Comparison of ENCODE assay signal across 8 mouse cellular contexts in the genomic region with DNA sequence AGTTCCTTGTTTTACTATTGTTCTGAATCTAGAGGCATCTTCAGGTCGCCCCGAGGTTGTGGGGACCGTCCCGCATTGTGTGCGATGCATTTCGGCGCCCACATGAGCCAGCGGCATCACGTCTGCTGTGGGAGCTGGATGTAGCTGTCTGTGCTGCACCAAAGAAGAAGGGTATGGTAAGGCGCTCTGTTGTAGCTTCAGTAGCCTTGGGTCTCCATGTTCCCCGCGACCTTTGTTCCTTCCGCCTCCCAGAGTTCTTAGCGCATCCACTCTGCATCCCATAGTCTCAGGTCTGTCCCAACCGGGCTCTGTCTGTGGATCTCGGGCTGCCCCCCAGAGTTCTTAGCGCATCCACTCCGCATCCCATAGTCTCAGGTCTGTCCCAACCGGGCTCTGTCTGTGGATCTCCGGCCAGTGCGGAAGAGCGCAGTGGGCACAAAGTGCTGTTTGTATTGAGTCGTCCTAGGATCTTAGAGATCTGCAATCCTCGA. TPM values are rescaled to one million over a fixed set of nuclear protein-coding genes. Genes with fewer than 3 reads are reported as not detected.
DNase-seq lines count a peak whose midpoint lies in the region; ATAC-seq and TF ChIP-seq lines count a peak whose summit lies in the region.

No protein-coding gene starts in this region.

- H3K36me3 ChIP-seq in thymus, adult 2 months (ENCODE audit: control insufficient read depth, insufficient read depth, low read length): no peaks in the 10 kb centered on the region
- no peaks in the 10 kb centered on the region for H3K36me3 ChIP-seq in liver, embryonic 13.5 days
- H3K36me3 ChIP-seq in stomach, postnatal 0 days (ENCODE audit: control insufficient read depth, insufficient read depth, low read length): no peaks in the 10 kb centered on the region

- H3K27ac ChIP-seq in thymus, adult 2 months (ENCODE audit: control insufficient read depth, insufficient read depth, low read length): no peak overlapping the region
- H3K27ac ChIP-seq in liver, embryonic 13.5 days: no peak overlapping the region
- no peak overlapping the region for H3K27ac ChIP-seq in stomach, postnatal 0 days (replicated peaks)

- TF ChIP-seq POLR2A in thymus, adult 2 months (IDR thresholded peaks at IDR 0.05; ENCODE audit: control insufficient read depth, extremely low read depth, insufficient read depth, low read length, poor library complexity): no peak

- 56% methylated on average over 24 of the region's 24 CpGs for WGBS in thymus, adult 2 months
- 33% methylated on average over 24 of the region's 24 CpGs for WGBS in liver, embryonic 13.5 days (ENCODE audit: insufficient replicate concordance)
- 35% methylated on average over 24 of the region's 24 CpGs for WGBS in stomach, postnatal 0 days

- H3K4me2 ChIP-seq in liver, embryonic 13.5 days: peak overlapping the region; percentile 56
- H3K4me2 ChIP-seq in stomach, postnatal 0 days (replicated peaks; ENCODE audit: low read depth): peak overlapping the region; percentile 40

- peaks cover 5% of the 10 kb centered on the region; the same call in 1 of the 2 replicates for H3K4me1 ChIP-seq in thymus, adult 2 months (replicated peaks; ENCODE audit: control insufficient read depth, insufficient read depth, low read length)
- 0 out of 2 replicates have a peak, but pooled peaks cover 5% of the 10 kb centered on the region for H3K4me1 ChIP-seq in liver, embryonic 13.5 days (replicated peaks)
- no peaks in the 10 kb centered on the region for H3K4me1 ChIP-seq in stomach, postnatal 0 days (replicated peaks; ENCODE audit: control insufficient read depth, insufficient read depth)

- no peaks in the 10 kb centered on the region for H3K27me3 ChIP-seq in thymus, adult 2 months (ENCODE audit: control insufficient read depth, insufficient read depth, low read length)
- H3K27me3 ChIP-seq in liver, embryonic 13.5 days: peaks cover 7% of the 10 kb centered on the region; the same call in 1 of the 2 replicates
- no peaks in the 10 kb centered on the region for H3K27me3 ChIP-seq in stomach, postnatal 0 days (ENCODE audit: control insufficient read depth, insufficient read depth, low read length)

- peak overlapping the region; percentile 36 for H3K4me3 ChIP-seq in thymus, adult 2 months (ENCODE audit: control insufficient read depth, insufficient read depth, low read length)
- H3K4me3 ChIP-seq in liver, embryonic 13.5 days (replicated peaks): peak overlapping the region; percentile 36
- no peak overlapping the region for H3K4me3 ChIP-seq in stomach, postnatal 0 days (ENCODE audit: low read depth, low read length)

- TF ChIP-seq EP300 in stomach, postnatal 0 days (optimal IDR thresholded peaks at IDR 0.05): no peak

- H3K9ac ChIP-seq in liver, embryonic 13.5 days: no peak overlapping the region
- peak overlapping the region; percentile 8; the same call in 1 of the 2 replicates for H3K9ac ChIP-seq in stomach, postnatal 0 days (ENCODE audit: low read length)

- peak; percentile 34 for ATAC-seq in granulocyte monocyte progenitor cell, adult 5-6 weeks (replicated peaks; ENCODE audit: poor library complexity, severe bottlenecking)
- no peak for ATAC-seq in liver, embryonic 13.5 days (ENCODE audit: low read depth)
- peak; percentile 26; the same call in 1 of the 2 replicates for ATAC-seq in stomach, postnatal 0 days (ENCODE audit: low FRiP score, low TSS enrichment)
- ATAC-seq in erythroblast, adult 5-6 weeks (replicated peaks; ENCODE audit: low FRiP score, poor library complexity, severe bottlenecking): no peak

- H3K9me3 ChIP-seq in liver, embryonic 13.5 days (replicated peaks): no peaks in the 10 kb centered on the region
- H3K9me3 ChIP-seq in stomach, postnatal 0 days (ENCODE audit: control insufficient read depth, low read length): no peaks in the 10 kb centered on the region

- TF ChIP-seq CTCF in thymus, adult 2 months (IDR thresholded peaks at IDR 0.05; ENCODE audit: borderline replicate concordance, control insufficient read depth, extremely low read depth, insufficient read depth, low read length, poor library complexity): no peak
- TF ChIP-seq CTCF in stomach, postnatal 0 days (IDR thresholded peaks at IDR 0.05; ENCODE audit: low read depth): no peak

- DNase-seq in thymus, adult 2 months: peak; percentile 5
- DNase-seq in thymus, postnatal 10 days (ENCODE audit: low spot score in 2 of 2): no peak
- DNase-seq in liver, embryonic 13.5 days: no peak
- no peak for DNase-seq in stomach, postnatal 0 days (ENCODE audit: low spot score)
- DNase-seq in adrenal gland, postnatal 10 days: no peak
- DNase-seq in adrenal gland, adult (ENCODE audit: inconsistent age in 2 of 2, low spot score in 1 of 2): no peak

RNA-seq across cellular contexts. Expression of a gene that starts 26.6 kb away (rescaled TPM):
- 16.4 and 19.2 TPM in 2 replicates for polyA plus RNA-seq in thymus, adult 2 months (2012; rRNA removed)
- total RNA-seq in granulocyte monocyte progenitor cell, adult 5-6 weeks (2014; fragmentation: Nextera tagmentation): 23.0 and 44.8 TPM in 2 replicates
- 5.0 and 9.7 TPM in 2 replicates for total RNA-seq in granulocyte monocyte progenitor cell, adult 5-6 weeks (2017)
- polyA plus RNA-seq in liver, embryonic 13.5 days (2015; fragmentation: Nextera tagmentation; extraction: Ambion mirVana): 10.8 and 14.1 TPM in 2 replicates
- polyA plus RNA-seq in stomach, postnatal 0 days (2015; fragmentation: Nextera tagmentation; extraction: Ambion mirVana): 26.4 and 26.9 TPM in 2 replicates
- 9.8 and 17.7 TPM in 2 replicates for total RNA-seq in erythroblast, adult 5-6 weeks (2015; ENCODE audit: low replicate concordance)
- 2.5 and 4.3 TPM in 2 replicates for total RNA-seq in erythroblast, adult 5-6 weeks (2017; ENCODE audit: low replicate concordance)
- total RNA-seq in adrenal gland, postnatal 10 days (2021): 10 to 100 TPM; 18.3 to 23.4 TPM

RNA-seq across cellular contexts. Expression of a gene that starts 56.9 kb away (rescaled TPM):
- polyA plus RNA-seq in thymus, adult 2 months (2012; rRNA removed): 0.47 and 0.51 TPM in 2 replicates
- not detected in 2 replicates for total RNA-seq in granulocyte monocyte progenitor cell, adult 5-6 weeks (2014; fragmentation: Nextera tagmentation)
- not detected in 2 replicates for total RNA-seq in granulocyte monocyte progenitor cell, adult 5-6 weeks (2017)
- 3.1 and 3.7 TPM in 2 replicates for polyA plus RNA-seq in liver, embryonic 13.5 days (2015; fragmentation: Nextera tagmentation; extraction: Ambion mirVana)
- polyA plus RNA-seq in stomach, postnatal 0 days (2015; fragmentation: Nextera tagmentation; extraction: Ambion mirVana): 0.11 and 0.15 TPM in 2 replicates
- total RNA-seq in erythroblast, adult 5-6 weeks (2015; ENCODE audit: low replicate concordance): not detected in 2 replicates
- total RNA-seq in erythroblast, adult 5-6 weeks (2017; ENCODE audit: low replicate concordance): not detected in 2 replicates
- total RNA-seq in adrenal gland, postnatal 10 days (2021): 10 to 100 TPM in 1 of 2 experiments, 1 to 10 TPM in 1; 6.5 to 17.5 TPM

Comparison
In these comparisons a context has a peak if more than half of its experiments do, and no peak if none do; other contexts are left out.
1. ATAC-seq: peak in granulocyte monocyte progenitor cell, adult 5-6 weeks (single experiment) and stomach, postnatal 0 days (single experiment); none in liver, embryonic 13.5 days (single experiment) and erythroblast, adult 5-6 weeks (single experiment).
2. RNA of a gene that starts 56.9 kb away (total RNA-seq): 6.5 to 17.5 TPM in adrenal gland, postnatal 10 days; not detected in granulocyte monocyte progenitor cell, adult 5-6 weeks and not detected in erythroblast, adult 5-6 weeks; every median in the first group is over 4 times any median in the second.